Mouse (Mus musculus) heart, postnatal 0 days (tissue): ENCODE results near the gene Tlk1.

Experiments
- CTCF ChIP-seq: IDR thresholded peaks from 2 replicates; pipeline ENCODE4 v1.5.1; 2016; ENCODE audit warnings: antibody characterized with exemption, control low read depth, low read depth
- EP300 ChIP-seq: IDR thresholded peaks from 2 replicates; pipeline ENCODE4 v1.6.1; 2016; ENCODE audit warnings: antibody characterized with exemption, low read depth

GRCm38 (mm10) chr2:70793276-70793675, 32.3 kb downstream of the Tlk1 start:
- no peak for TF ChIP-seq CTCF
- TF ChIP-seq EP300, result no peak
